Mouse (Mus musculus): ENCODE measurements around the gene Slc35e1. TPM values are rescaled to one million over a fixed set of nuclear protein-coding genes. Genes with fewer than 3 reads are reported as not detected.

The Slc35e1 gene
- polyA plus RNA-seq (2021; fragmentation: Nextera tagmentation), result 4.6 and 5.0 TPM in 2 replicates
- long read RNA-seq, experiment 1, full-length matches to known transcripts, result 4 of 23 reads
- long read RNA-seq, experiment 1, partial matches to known transcripts, result 0 of 23 reads
- long read RNA-seq, experiment 1, other reads (novel, unspliced or antisense), result 19 of 23 reads
- long read RNA-seq, experiment 2, partial matches to known transcripts, result 1 of 12 reads
- long read RNA-seq, experiment 2, other reads (novel, unspliced or antisense), result 11 of 12 reads

GRCm38 (mm10) chr8:72491680-72492621, at the start of gene Slc35e1:
TSS of gene Slc35e1 (minus strand) at chr8:72492614.

GRCm38 (mm10) chr8:72474826-72475546, 17.4 kb downstream of the Slc35e1 start, which contains the start of gene Cherp:
TSS of gene Cherp (minus strand) at chr8:72475226.

GRCm38 (mm10) chr8:72443338-72443993, 48.9 kb downstream of the Slc35e1 start, which contains the start of the genes Calr3 and 1700030K09Rik:
TSS of gene Calr3 (minus strand) at chr8:72443870.
TSS of gene 1700030K09Rik (plus strand) at chr8:72443880.

Other genes starting within 250 kb of the Slc35e1 start
- gene Gm10282, start 187.4 kb downstream of the Slc35e1 start, polyA plus RNA-seq (2021; fragmentation: Nextera tagmentation), result 7.1 and 8.5 TPM in 2 replicates
- gene Klf2, start 173.6 kb downstream of the Slc35e1 start, polyA plus RNA-seq (2021; fragmentation: Nextera tagmentation), result 0.70 and 14.4 TPM in 2 replicates
- gene Eps15l1, start 71.2 kb downstream of the Slc35e1 start, polyA plus RNA-seq (2021; fragmentation: Nextera tagmentation), result 19.7 and 21.9 TPM in 2 replicates
- 1.0 and 1.5 TPM in 2 replicates for gene Calr3, start 48.7 kb downstream of the Slc35e1 start, polyA plus RNA-seq (2021; fragmentation: Nextera tagmentation)
- gene 1700030K09Rik, start 48.7 kb downstream of the Slc35e1 start, polyA plus RNA-seq (2021; fragmentation: Nextera tagmentation), result 6.7 and 7.6 TPM in 2 replicates
- gene Cherp, start 17.4 kb downstream of the Slc35e1 start, polyA plus RNA-seq (2021; fragmentation: Nextera tagmentation), result 16.7 and 33.9 TPM in 2 replicates
- 2.9 and 7.0 TPM in 2 replicates for gene Med26, start 55.7 kb upstream of the Slc35e1 start, polyA plus RNA-seq (2021; fragmentation: Nextera tagmentation)
- gene Smim7, start 78.5 kb upstream of the Slc35e1 start, polyA plus RNA-seq (2021; fragmentation: Nextera tagmentation), result 97.9 and 129 TPM in 2 replicates
- 93.1 and 106 TPM in 2 replicates for gene Tmem38a, start 79.4 kb upstream of the Slc35e1 start, polyA plus RNA-seq (2021; fragmentation: Nextera tagmentation)
- gene Nwd1, start 154.1 kb upstream of the Slc35e1 start, polyA plus RNA-seq (2021; fragmentation: Nextera tagmentation), result 4.0 and 5.1 TPM in 2 replicates
- 43.6 and 50.6 TPM in 2 replicates for gene Sin3b, start 230.7 kb upstream of the Slc35e1 start, polyA plus RNA-seq (2021; fragmentation: Nextera tagmentation)